Mouse (Mus musculus): Measurements from ENCODE around the gene Rheb. TPM values are rescaled to one million over a fixed set of nuclear protein-coding genes. Genes with fewer than 3 reads are reported as not detected.
A peak's percentile ranks its signal among the peaks of the same experiment; 100 is the strongest.
"Not testable (repeated sequence)": the region's sequence is repeated elsewhere in the genome, so short reads cannot be mapped to it uniquely, and the experiment has no call there.

Gene Rheb
- total RNA-seq, 2 experiments from 2014 or later, result 124 to 134 TPM

DNA sequence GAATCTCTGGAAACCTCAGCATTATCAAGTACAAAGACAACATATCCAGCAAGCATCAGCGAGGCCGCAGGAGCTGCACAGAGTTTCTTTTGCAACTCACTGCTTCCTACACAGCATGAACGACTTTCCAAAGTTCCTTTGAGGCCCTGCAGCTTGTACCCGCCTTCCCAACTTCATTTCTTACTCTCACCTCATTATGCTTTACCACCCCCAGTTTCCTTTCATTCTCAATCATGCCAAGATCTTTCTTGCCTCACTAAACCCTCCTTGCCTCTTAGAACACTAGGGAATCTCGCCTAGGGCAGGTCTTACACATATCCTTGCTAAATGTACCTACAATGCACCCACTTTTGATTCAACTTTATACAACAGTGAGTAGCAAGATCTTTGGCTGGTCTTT is 7.9 kb downstream of the Rheb start:
- intact Hi-C loops (cut with DNase I), result no loop called here
- peak in 1 of 2 experiments; percentile 13 for DNase-seq (ENCODE audit: extremely low spot score in 1 of 2, low spot score in 2 of 2)
- Histone ChIP-seq H3K27ac (no peak overlapping the region), H3K4me3 (no peak overlapping the region)
- TF ChIP-seq CTCF (IDR thresholded peaks at IDR 0.05), result no peak

DNA sequence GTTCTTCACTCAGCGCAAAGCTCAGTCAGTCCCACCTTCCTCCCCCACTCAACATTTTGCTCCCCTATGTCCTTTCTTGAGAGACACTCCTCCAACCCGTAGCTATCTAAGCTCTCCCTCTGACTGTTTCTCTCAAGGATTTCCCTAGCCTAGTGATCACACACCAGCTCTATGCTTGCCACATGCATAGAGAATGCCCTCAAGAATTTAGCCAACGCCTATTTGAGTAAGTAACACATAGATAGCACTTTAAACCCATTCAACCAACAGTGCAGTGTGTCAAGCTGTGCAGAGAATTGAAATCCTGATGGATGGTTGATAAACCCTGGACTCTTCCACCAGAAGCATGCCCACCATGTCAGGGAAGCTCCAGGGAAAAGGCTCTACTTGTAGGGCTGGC is 10.5 kb downstream of the Rheb start:
- intact Hi-C loops (cut with DNase I), result no loop called here

DNA sequence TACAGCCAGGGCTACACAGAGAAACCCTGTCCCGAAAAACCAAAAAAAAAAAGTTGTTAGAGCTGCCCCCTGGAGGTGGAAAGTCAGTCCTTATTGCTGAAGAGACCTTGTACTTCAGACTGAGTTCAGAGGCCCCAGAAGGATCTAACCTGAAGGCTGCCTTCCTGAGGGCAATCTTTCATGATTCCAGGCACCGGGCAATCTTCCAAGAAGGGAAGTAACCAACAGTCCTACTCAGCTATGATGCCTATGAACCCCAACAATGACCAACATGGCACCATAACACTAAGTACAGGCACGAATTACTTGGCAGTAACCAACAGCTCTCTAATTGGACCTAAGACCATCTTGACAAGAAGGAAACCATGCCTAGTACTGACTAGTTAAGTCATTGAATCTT is 14.0 kb downstream of the Rheb start:
- no peak overlapping the region for H3K27ac ChIP-seq
- no peak for DNase-seq (ENCODE audit: extremely low spot score in 1 of 2, low spot score in 2 of 2)
- intact Hi-C loops (cut with DNase I), result no loop called here
- TF ChIP-seq CTCF (IDR thresholded peaks at IDR 0.05), result peak; percentile 9; the same call in 1 of the 2 replicates
- no peak overlapping the region for H3K4me3 ChIP-seq

More for the DNA sequence above, 10.5 kb downstream of the Rheb start:
- H3K27ac ChIP-seq, result no peak overlapping the region
- no peak for DNase-seq (ENCODE audit: extremely low spot score in 1 of 2, low spot score in 2 of 2)
- H3K4me3 ChIP-seq, result no peak overlapping the region
- no peak for TF ChIP-seq CTCF (IDR thresholded peaks at IDR 0.05)

DNA sequence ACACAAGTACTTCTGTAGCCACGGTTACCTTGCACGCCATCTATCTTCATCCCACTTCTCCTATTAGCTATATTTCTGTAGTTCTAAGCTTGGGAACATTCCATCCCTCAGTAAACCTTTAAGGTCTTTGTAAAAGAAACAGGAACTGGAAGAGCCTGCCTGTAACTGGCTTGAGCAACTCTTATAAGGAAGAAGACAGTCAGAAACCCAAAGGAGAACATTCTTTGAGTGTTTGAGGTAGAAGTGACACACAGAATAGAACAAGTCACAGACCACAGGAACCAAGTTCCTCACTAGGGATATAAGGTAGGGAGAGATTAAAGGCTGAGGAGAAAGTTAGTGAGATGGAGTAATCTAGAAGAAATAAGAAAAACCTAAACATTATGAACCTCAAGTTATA is 15.3 kb downstream of the Rheb start:
- DNase-seq (ENCODE audit: extremely low spot score in 1 of 2, low spot score in 2 of 2), result no peak
- Histone ChIP-seq H3K4me3 (no peak overlapping the region), H3K27ac (no peak overlapping the region)
- intact Hi-C loops (cut with DNase I), result no loop called here
- TF ChIP-seq CTCF (IDR thresholded peaks at IDR 0.05), result no peak

DNA sequence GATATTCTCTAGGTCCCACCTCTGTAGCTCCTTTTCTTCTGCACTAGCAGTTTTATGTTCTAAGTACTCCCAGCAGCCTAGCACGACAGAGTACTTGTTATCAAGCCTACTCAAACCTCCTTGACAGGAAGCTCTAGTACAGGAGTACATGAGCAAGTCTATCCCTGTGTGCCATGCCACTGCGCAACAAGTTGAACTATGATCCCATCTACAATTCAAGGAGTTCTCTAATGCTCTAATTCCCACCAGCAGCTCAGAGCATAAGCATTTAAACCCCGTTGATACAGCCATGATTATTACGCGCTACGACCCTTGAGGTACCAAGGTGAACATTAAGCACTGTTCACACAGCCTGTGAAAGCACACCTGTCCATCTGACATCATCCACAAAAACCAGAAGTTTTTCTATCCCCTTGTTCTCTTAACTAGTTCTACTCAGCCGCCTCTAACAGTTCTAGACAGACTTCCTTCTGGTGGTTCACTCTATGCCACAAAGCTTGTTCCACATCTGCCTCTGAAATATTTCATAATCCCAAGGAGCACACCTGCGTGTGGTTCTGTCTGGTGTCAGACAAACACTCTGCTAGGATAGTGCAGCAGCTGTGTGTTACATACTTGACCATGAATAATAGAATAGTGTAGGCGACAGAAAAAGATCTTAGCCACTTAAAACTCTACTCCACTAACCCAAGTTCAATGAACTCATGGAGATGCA is 16.2 kb downstream of the Rheb start:
- no peak overlapping the region for H3K4me3 ChIP-seq
- TF ChIP-seq CTCF (IDR thresholded peaks at IDR 0.05), result no peak
- DNase-seq (ENCODE audit: extremely low spot score in 1 of 2, low spot score in 2 of 2), result no peak
- H3K27ac ChIP-seq, result no peak overlapping the region
- intact Hi-C loops (cut with DNase I), result no loop called here

DNA sequence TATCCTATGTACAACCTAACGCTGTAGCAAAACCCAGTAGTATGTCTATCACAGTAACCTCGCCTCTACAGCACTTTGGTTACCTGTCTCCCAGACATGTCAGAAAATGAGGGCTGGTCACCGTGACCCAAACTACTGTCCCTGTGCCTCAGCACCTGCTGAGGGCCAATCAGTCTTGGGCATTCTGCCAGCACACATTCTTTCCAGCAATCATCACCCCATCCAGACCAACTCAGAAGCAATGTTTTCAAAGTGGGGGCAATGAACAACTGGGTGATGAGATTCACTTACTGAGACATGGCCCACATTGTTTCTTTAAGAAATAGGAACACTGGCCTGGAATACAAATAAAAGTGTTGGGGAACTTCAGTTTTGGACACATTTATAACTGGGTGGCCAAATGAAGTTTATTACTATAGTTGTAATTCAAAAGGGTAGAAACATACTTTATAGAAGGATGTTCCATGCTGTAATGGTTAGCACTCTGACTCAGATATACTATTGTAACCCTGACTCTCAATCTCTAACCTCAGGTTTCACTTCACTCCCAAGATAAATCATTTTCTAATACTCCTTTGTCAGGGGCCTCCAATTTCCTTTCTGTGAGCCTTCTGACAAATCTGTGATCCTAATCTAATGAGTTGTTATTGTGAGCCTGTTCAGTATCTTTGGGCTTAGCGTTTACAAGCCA is 16.9 kb downstream of the Rheb start:
- no peak for DNase-seq (ENCODE audit: extremely low spot score in 1 of 2, low spot score in 2 of 2)
- Histone ChIP-seq H3K27ac (no peak overlapping the region), H3K4me3 (no peak overlapping the region)
- intact Hi-C loops (cut with DNase I), result no loop called here
- no peak for TF ChIP-seq CTCF (IDR thresholded peaks at IDR 0.05)

DNA sequence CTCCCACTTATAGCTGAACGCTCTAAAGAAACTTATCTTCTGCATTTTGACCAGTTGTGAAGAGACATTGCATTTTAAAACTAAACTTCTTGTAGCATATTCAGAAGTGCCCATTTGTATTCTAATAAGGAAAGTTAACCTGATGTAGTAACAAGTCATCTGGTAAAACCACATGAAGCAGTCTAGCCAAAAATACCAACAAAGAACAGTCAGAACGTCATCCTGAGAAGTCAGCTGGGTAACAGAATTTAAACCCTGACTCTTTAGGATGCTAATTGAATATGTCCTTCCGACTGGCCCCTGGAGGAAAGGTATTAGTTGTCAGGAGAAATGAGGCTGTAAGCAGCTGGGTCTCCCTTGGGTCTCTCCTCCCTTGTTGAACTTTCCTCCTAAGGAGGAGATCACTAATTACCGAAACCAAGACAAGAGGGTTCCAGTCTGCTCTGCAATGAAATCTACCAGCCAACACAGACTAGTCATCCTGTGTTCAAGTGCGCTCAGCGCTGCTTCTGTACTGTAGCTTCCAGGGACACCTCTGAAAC is 18.5 kb downstream of the Rheb start:
- intact Hi-C loops (cut with DNase I), result no loop called here
- no peak overlapping the region for H3K27ac ChIP-seq
- H3K4me3 ChIP-seq, result no peak overlapping the region
- no peak for TF ChIP-seq CTCF (IDR thresholded peaks at IDR 0.05)
- no peak for DNase-seq (ENCODE audit: extremely low spot score in 1 of 2, low spot score in 2 of 2)

DNA sequence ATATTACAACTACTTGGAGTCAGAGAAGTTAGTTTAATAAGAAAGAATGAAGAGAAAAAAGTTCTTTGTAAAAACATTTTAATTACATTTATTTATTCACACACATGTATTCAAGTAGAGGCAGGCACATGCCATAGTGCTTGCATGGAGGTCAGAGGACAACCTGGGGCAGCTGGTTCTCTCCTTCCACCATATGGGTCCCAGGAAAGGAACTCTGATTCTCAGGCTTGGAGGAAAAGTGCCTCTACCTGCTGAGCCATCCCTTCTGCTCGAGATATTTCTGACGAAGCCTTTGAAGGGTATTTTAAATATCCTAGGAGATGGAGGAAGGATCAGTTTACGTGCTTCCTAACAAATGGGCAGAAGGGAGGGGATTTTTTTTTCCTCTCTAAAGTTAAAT is 19.6 kb downstream of the Rheb start:
- intact Hi-C loops (cut with DNase I), result no loop called here
- no peak for TF ChIP-seq CTCF (IDR thresholded peaks at IDR 0.05)
- no peak overlapping the region for H3K4me3 ChIP-seq
- DNase-seq (ENCODE audit: extremely low spot score in 1 of 2, low spot score in 2 of 2), result no peak
- no peak overlapping the region for H3K27ac ChIP-seq

DNA sequence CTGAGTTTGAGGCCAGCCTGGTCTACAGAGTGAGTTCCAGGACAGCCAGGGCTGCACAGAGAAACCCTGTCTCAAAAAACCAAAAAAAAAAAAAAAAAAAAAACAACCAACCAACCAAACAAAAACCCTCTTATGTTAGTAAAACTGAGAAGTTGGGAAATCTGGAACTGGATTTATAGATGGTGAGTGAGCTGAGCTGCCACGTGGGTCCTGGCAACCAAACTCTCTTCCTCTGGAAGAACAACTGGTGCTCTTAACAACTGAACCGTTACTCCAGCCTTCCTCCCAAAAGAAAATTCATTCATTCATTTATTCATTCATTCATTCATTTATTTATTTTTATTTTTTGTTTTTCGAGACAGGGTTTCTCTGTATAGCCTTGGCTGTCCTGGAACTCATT is 20.2 kb downstream of the Rheb start:
- H3K4me3 ChIP-seq; H3K27ac ChIP-seq; intact Hi-C loops (cut with DNase I); DNase-seq (ENCODE audit: extremely low spot score in 1 of 2, low spot score in 2 of 2): not testable (repeated sequence)

DNA sequence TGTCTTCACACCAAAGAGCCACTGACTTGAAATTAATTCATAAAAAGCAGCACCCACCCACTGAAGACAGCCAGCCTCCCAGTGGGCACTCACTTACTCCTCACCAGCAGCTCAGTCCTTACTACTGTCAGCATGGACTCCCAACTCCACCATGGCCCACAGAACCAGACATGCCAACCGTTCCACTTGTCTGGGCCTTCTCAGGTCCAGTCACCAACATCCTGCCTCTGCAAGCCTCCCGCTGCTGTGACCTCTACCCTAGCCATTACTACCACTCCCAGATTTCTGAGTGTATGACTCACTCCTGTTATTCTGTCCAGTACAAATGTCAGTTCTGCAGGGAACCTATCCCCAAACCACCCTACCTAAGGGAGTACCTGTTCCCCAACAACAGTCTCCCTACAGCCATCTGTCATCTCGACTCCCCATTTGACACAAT is 21.0 kb downstream of the Rheb start:
- Histone ChIP-seq H3K4me3 (no peak overlapping the region), H3K27ac (no peak overlapping the region)
- TF ChIP-seq CTCF (IDR thresholded peaks at IDR 0.05), result no peak
- no peak for DNase-seq (ENCODE audit: extremely low spot score in 1 of 2, low spot score in 2 of 2)
- intact Hi-C loops (cut with DNase I), result no loop called here

DNA sequence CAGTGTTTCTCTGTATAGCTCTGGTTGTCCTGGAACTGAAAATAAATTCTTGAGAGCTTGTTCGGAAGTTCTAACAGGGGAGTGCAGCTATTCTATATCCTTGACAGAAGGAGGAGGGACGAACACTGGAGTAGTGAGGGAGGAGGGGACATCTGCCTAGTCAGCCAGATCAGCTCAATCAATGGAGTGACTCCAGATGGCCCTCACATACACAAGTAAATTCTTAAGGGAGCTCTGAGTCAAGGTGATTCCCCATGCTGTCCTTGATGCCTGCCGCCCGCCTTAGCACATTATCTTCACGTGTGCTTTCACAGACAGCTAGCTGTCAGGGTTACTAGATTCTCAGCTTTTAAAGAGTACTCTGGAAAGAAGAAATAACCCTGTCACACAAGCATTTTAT is 21.8 kb downstream of the Rheb start:
- intact Hi-C loops (cut with DNase I), result no loop called here
- no peak for DNase-seq (ENCODE audit: extremely low spot score in 1 of 2, low spot score in 2 of 2)
- Histone ChIP-seq H3K4me3 (no peak overlapping the region), H3K27ac (no peak overlapping the region)
- no peak for TF ChIP-seq CTCF (IDR thresholded peaks at IDR 0.05)

DNA sequence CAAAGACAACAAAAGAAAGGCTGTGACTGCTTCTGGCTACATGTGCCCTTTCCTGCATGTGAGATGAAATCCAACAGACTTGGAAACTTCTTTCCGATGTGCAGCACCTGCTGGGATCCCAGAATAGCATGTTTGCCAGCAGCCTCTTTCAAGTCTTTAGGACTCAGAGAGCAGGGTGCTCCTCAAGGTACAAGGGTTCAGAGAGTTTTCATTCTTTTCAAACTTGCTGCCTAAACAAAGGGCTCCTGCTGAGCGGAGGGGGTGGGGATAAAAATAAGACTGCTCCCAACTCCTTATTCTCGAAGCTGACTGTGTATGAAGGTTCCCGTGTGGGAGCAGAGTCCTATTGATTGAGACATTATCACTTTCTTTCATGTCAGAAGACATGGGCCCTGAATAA is 25.2 kb downstream of the Rheb start:
- intact Hi-C loops (cut with DNase I), result no loop called here
- Histone ChIP-seq H3K4me3 (no peak overlapping the region), H3K27ac (peak overlapping the region; percentile 32)
- TF ChIP-seq CTCF (IDR thresholded peaks at IDR 0.05), result no peak
- DNase-seq (ENCODE audit: extremely low spot score in 1 of 2, low spot score in 2 of 2), result no peak

Data from left cerebral cortex, adult 2 months (tissue).